Mouse (Mus musculus) cortical plate, adult 2 months (tissue): ENCODE measurements around the gene Mpv17l2. TPM values are rescaled to one million over a fixed set of nuclear protein-coding genes. Genes with fewer than 3 reads are reported as not detected.

Experiments used
- H3K27ac ChIP-seq: fragments of 200-500 bp; 2 replicates; pipeline ENCODE4 v1.5.1; 2012; ENCODE audit warnings: low read length, control low read depth, inconsistent platforms; ENCODE audit not compliant: insufficient read depth
- H3K4me1 ChIP-seq: fragments of 200-500 bp; 2 replicates; pipeline ENCODE4 v1.6.1; 2011; ENCODE audit warnings: low read length; ENCODE audit not compliant: control insufficient read depth, insufficient read depth
- H3K4me3 ChIP-seq: fragments of 200-500 bp; 2 replicates; pipeline ENCODE4 v1.5.1; 2011; ENCODE audit warnings: mild to moderate bottlenecking, low read length, control low read depth; ENCODE audit not compliant: insufficient read depth
- CTCF ChIP-seq: fragments of 200-500 bp; IDR thresholded peaks from 2 replicates; pipeline ENCODE4 v1.5.1; 2011; ENCODE audit warnings: mild to moderate bottlenecking, control low read depth, low read length; ENCODE audit not compliant: insufficient read depth; ENCODE audit errors: extremely low read depth
- POLR2A ChIP-seq: fragments of 200-500 bp; IDR thresholded peaks from 2 replicates; pipeline ENCODE4 v1.6.1; 2011; ENCODE audit warnings: mild to moderate bottlenecking, low read length, control low read depth; ENCODE audit not compliant: insufficient read depth; ENCODE audit errors: extremely low read depth
- polyA plus RNA-seq: library from polyadenylated mRNA; depleted of rRNA; stranded (reverse); fragments of >200 nt; gene quantifications from 2 replicates; pipeline ENCODE4 v1.2.3, GENCODE M21; 2012

Mpv17l2 gene
- polyA plus RNA-seq, 1 experiment, result 59.2 TPM

GRCm38 (mm10) chr8:70745691-70746220 is 15.0 kb downstream of the Mpv17l2 start:
- peaks cover 1% of the 10 kb centered on the region; the same call in 1 of the 2 replicates for H3K4me1 ChIP-seq
- no peak overlapping the region for H3K27ac ChIP-seq
- TF ChIP-seq CTCF (no peak), POLR2A (no peak)
- H3K4me3 ChIP-seq, result no peak overlapping the region

- Histone ChIP-seq H3K27ac (no peak overlapping the region), H3K4me3 (no peak overlapping the region), H3K4me1 (peaks cover 1% of the 10 kb centered on the region; the same call in 1 of the 2 replicates)
- TF ChIP-seq CTCF (no peak), POLR2A (no peak)
These were observed 15.9 kb downstream of the Mpv17l2 start for GRCm38 (mm10) chr8:70744806-70745205.

GRCm38 (mm10) chr8:70743656-70744590 is 16.8 kb downstream of the Mpv17l2 start:
- H3K27ac ChIP-seq, result no peak overlapping the region
- peak overlapping the region; percentile 26 for H3K4me3 ChIP-seq
- TF ChIP-seq POLR2A (no peak), CTCF (no peak)
- peaks cover 1% of the 10 kb centered on the region; the same call in 1 of the 2 replicates for H3K4me1 ChIP-seq

- no peak for TF ChIP-seq CTCF
- 0 out of 2 replicates have a peak, but pooled peaks have one; percentile 10 for TF ChIP-seq POLR2A
- Histone ChIP-seq H3K4me3 (peak overlapping the region; percentile 14; the same call in 1 of the 2 replicates), H3K27ac (no peak overlapping the region), H3K4me1 (peaks cover 1% of the 10 kb centered on the region; the same call in 1 of the 2 replicates)
These were observed 17.6 kb downstream of the Mpv17l2 start for GRCm38 (mm10) chr8:70742981-70743655.

- TF ChIP-seq POLR2A (no peak), CTCF (no peak)
- no peak overlapping the region for H3K4me3 ChIP-seq
These were observed 18.6 kb downstream of the Mpv17l2 start for GRCm38 (mm10) chr8:70742176-70742575.

GRCm38 (mm10) chr8:70741661-70742060 is 19.1 kb downstream of the Mpv17l2 start:
- TF ChIP-seq POLR2A (no peak), CTCF (no peak)
- H3K27ac ChIP-seq, result no peak overlapping the region

More at GRCm38 (mm10) chr8:70742176-70742575, 18.6 kb downstream of the Mpv17l2 start:
- H3K27ac ChIP-seq, result no peak overlapping the region
- H3K4me1 ChIP-seq, result peaks cover 1% of the 10 kb centered on the region; the same call in 1 of the 2 replicates

GRCm38 (mm10) chr8:70738211-70738610 is 22.5 kb downstream of the Mpv17l2 start:
- TF ChIP-seq CTCF (no peak), POLR2A (no peak)
- Histone ChIP-seq H3K27ac (no peak overlapping the region), H3K4me3 (no peak overlapping the region), H3K4me1 (no peaks in the 10 kb centered on the region)

More at GRCm38 (mm10) chr8:70741661-70742060, 19.1 kb downstream of the Mpv17l2 start:
- no peak overlapping the region for H3K4me3 ChIP-seq
- peaks cover 1% of the 10 kb centered on the region; the same call in 1 of the 2 replicates for H3K4me1 ChIP-seq

GRCm38 (mm10) chr8:70737705-70738104 is 23.0 kb downstream of the Mpv17l2 start:
- Histone ChIP-seq H3K27ac (no peak overlapping the region), H3K4me1 (no peaks in the 10 kb centered on the region), H3K4me3 (no peak overlapping the region)
- TF ChIP-seq CTCF (no peak), POLR2A (no peak)

- Histone ChIP-seq H3K27ac (no peak overlapping the region), H3K4me1 (no peaks in the 10 kb centered on the region), H3K4me3 (no peak overlapping the region)
- TF ChIP-seq POLR2A (no peak), CTCF (no peak)
These were observed 29.8 kb downstream of the Mpv17l2 start for GRCm38 (mm10) chr8:70730956-70731355.
